Mouse (Mus musculus) lung, embryonic 14.5 days (tissue): ENCODE measurements around the gene Zscan10. TPM values are rescaled to one million over a fixed set of nuclear protein-coding genes. Genes with fewer than 3 reads are reported as not detected.

Experiments
- ATAC-seq: fragments of 200-750 bp; cut with Nextera tagmentation; 2 replicates; pipeline ENCODE4 v1.8.0; 2017; ENCODE audit warnings: mild to moderate bottlenecking, moderate TSS enrichment, moderate library complexity; ENCODE audit not compliant: insufficient read depth
- DNase-seq: peaks from one replicate; pipeline ENCODE4 v3.0.0-alpha.2; 2015
- H3K27ac ChIP-seq: fragments of 300-500 bp; sonication (generic); 2 replicates; pipeline ENCODE4 v1.5.1; 2014; ENCODE audit warnings: low read depth, mild to moderate bottlenecking, moderate library complexity
- H3K27me3 ChIP-seq: fragments of 300-500 bp; sonication (generic); 2 replicates; pipeline ENCODE4 v1.6.1; 2014; ENCODE audit warnings: low read length, control low read depth; ENCODE audit not compliant: insufficient read depth
- H3K36me3 ChIP-seq: fragments of 300-500 bp; sonication (generic); 2 replicates; pipeline ENCODE4 v1.6.1; 2014; ENCODE audit warnings: control low read depth; ENCODE audit not compliant: insufficient read depth
- H3K4me1 ChIP-seq: fragments of 300-500 bp; sonication (generic); 2 replicates; pipeline ENCODE4 v1.6.1; 2014; ENCODE audit warnings: antibody characterized with exemption, control low read depth; ENCODE audit not compliant: insufficient read depth
- H3K4me2 ChIP-seq: fragments of 300-500 bp; sonication (generic); 2 replicates; pipeline ENCODE4 v1.6.1; 2014; ENCODE audit warnings: mild to moderate bottlenecking
- H3K4me3 ChIP-seq: fragments of 300-500 bp; sonication (generic); 2 replicates; pipeline ENCODE4 v1.5.1; 2014; ENCODE audit warnings: low read depth, low read length
- H3K9ac ChIP-seq: fragments of 300-500 bp; sonication (generic); 2 replicates; pipeline ENCODE4 v1.6.1; 2014
- H3K9me3 ChIP-seq: fragments of 300-500 bp; sonication (generic); 2 replicates; pipeline ENCODE4 v1.6.1; 2016; ENCODE audit warnings: low read depth, low read length, control low read depth
- CTCF ChIP-seq: IDR thresholded peaks from 2 replicates; pipeline ENCODE4 v1.5.1; 2016; ENCODE audit warnings: antibody characterized with exemption, low read depth
- WGBS: fragments of 180-500 bp; shearing (Covaris S2); extraction: QIAGEN DNeasy Blood & Tissue Kit; methylation state at CpG from one replicate; pipeline ENCODE4 v1.1.7; 2014; 5-methylcytosine and 5-hydroxymethylcytosine counted together
- polyA plus RNA-seq: library from polyadenylated mRNA; unstranded; fragments of >200 nt; fragmentation: Nextera tagmentation; extraction: Ambion mirVana; gene quantifications from 2 replicates; pipeline ENCODE4 v1.2.1, GENCODE M21; 2014

Zscan10 gene
- polyA plus RNA-seq, 1 experiment from 2014 or later = 0.74 TPM

DNA sequence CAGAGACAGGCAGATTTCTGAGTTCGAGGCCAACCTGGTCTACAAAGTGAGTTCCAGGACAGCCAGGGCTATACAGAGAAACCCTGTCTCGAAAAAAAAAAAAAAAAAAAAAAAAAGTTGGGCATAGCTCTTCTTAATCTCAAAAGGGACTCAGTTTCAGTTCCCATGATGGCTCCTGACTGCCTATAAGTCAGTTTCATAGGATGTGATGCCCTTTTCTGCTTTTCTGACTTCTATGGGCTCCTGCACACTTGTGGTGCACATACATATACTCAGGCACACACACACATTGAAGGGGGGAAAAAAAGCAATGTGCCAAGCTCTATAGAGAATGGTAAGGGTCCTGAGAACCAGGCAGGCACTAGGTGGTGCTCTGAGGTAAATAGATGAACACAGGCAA is 52.7 kb downstream of the Zscan10 start:
- H3K9me3 ChIP-seq = no peaks in the 10 kb centered on the region
- no CpG with 5 or more reads among the region's 2 CpGs for WGBS

DNA sequence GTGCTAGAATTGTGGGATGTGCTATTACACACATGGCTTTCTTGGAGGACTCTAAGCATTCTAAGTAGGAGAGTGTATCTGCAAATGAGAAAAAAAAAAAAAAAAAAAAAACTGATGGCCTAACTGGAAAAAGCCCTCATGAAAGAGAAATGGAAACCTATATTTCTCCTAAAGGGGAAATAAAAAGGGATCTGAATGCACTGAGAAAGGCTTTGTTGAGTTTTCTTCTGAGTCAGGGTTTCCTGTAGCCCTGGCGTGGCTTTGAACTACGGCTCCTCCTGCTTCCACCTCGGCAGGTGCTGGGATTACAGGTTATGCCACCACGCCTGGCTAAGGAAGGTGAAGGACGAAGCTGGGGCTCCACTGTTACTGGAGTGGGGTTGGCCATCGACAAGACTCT is 53.3 kb downstream of the Zscan10 start:
- ATAC-seq (no peak), DNase-seq (no peak)
- H3K4me2 ChIP-seq = no peak overlapping the region
- H3K36me3 ChIP-seq = no peaks in the 10 kb centered on the region
- H3K4me1 ChIP-seq = no peaks in the 10 kb centered on the region
- no peak overlapping the region for H3K4me3 ChIP-seq
- H3K9me3 ChIP-seq = no peaks in the 10 kb centered on the region
- no peaks in the 10 kb centered on the region for H3K27me3 ChIP-seq
- H3K9ac ChIP-seq = no peak overlapping the region
- TF ChIP-seq CTCF = no peak
- WGBS = 54% methylated on average over 6 of the region's 6 CpGs
- no peak overlapping the region for H3K27ac ChIP-seq

More for the DNA sequence above, 52.7 kb downstream of the Zscan10 start:
- H3K4me3 ChIP-seq = no peak overlapping the region
- ATAC-seq = no peak
- no peaks in the 10 kb centered on the region for H3K27me3 ChIP-seq
- H3K4me1 ChIP-seq = no peaks in the 10 kb centered on the region
- no peak overlapping the region for H3K27ac ChIP-seq
- H3K9ac ChIP-seq = no peak overlapping the region
- H3K4me2 ChIP-seq = no peak overlapping the region
- TF ChIP-seq CTCF = no peak
- no peak for DNase-seq
- H3K36me3 ChIP-seq = no peaks in the 10 kb centered on the region

DNA sequence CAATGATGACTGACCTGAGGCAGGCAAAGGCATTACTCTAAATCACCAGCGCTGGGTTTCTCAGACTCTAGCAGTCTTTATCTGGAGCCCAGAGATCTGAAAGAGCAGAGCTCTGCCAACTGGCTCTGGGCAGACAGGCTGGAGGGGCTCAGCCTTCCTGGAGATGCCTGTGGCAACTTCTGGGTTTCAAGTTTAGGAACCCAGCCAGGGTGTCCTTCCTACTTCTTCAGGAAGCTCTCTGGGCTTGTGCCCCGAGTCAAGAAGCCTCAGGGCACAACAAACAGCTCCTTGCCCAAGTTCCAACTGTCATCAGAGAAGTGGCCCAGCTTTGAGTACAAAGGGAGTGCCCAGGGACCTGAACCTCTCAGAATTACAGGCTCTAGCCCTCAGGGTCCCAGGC is 53.8 kb downstream of the Zscan10 start:
- Histone ChIP-seq H3K4me2 (no peak overlapping the region), H3K27me3 (no peaks in the 10 kb centered on the region), H3K9me3 (no peaks in the 10 kb centered on the region), H3K9ac (no peak overlapping the region), H3K4me3 (no peak overlapping the region), H3K4me1 (no peaks in the 10 kb centered on the region), H3K36me3 (no peaks in the 10 kb centered on the region), H3K27ac (no peak overlapping the region)
- no peak for TF ChIP-seq CTCF
- no peak for ATAC-seq
- no peak for DNase-seq
- WGBS = 61% methylated on average over 2 of the region's 2 CpGs

DNA sequence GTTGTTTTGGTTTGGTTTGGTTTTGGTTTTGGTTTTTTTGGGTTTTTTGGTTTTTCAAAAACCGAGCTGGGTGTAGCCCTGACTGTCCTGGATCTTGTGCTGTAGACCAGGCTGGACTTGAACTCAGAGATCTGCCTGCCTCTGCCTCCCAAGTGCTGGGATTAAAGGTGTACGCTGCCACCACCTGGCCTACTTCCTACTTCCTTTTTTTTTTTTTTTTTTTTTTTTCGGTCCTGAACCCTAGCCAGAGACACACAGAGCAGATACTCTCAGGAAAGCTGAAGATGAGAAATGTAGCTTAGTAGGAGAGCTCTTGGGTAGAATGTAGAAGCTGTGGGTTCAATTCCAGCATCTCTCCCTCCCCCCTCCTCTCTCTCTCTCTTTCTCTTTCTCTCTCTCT is 57.8 kb downstream of the Zscan10 start:
- no peak for TF ChIP-seq CTCF
- ATAC-seq (no peak), DNase-seq (no peak)
- no peak overlapping the region for H3K27ac ChIP-seq
- 79% methylated on average over 3 of the region's 3 CpGs for WGBS
- no peak overlapping the region for H3K9ac ChIP-seq
- no peaks in the 10 kb centered on the region for H3K4me1 ChIP-seq
- no peaks in the 10 kb centered on the region for H3K36me3 ChIP-seq
- H3K4me2 ChIP-seq = no peak overlapping the region
- no peaks in the 10 kb centered on the region for H3K9me3 ChIP-seq
- peaks cover 22% of the 10 kb centered on the region for H3K27me3 ChIP-seq
- H3K4me3 ChIP-seq = no peak overlapping the region

DNA sequence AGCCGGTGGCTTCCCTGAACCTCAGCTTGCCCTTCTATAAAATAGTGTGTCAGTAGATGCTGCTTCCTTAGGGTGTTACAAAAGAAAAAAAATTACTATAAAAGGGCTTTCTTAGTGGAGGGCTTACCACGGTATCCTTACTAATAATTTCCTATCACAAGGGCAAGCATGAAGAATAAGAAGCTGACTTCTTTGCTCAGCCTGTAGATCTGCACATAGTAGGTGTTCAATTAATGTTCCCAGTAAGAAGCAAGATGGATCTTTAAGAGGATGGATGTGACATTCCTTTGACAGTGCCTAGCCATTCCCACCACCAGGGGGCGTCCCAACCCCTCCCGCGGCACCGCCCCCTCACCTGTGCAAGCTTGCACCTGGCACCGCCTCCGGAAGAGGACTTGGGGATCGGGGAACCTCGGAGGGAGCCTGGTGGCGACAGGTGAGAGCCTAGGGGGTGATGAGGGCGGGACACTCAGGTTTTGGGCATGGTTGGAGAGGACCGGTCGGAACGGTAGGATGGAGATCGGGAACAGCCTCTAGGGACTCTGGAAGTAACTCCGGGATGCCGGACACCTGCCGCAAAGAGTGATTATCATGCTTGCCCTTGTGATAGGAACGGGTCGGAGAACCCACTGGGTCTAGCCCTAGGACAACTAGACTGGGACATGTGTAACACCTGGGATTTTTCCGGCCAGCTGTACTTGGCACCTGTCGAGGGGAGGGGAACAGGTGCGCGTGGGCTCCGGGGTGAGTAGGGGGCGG is 59.6 kb downstream of the Zscan10 start, which contains the start of gene Bicdl2:
Gene Bicdl2 (plus strand): TSS at position 390 of the 759 bp plus-strand sequence.
- Histone ChIP-seq H3K36me3 (no peaks in the 10 kb centered on the region), H3K4me1 (no peaks in the 10 kb centered on the region), H3K9ac (no peak within 1 kb of the TSS), H3K27me3 (peaks cover 22% of the 10 kb centered on the region), H3K9me3 (no peaks in the 10 kb centered on the region), H3K27ac (no peak within 1 kb of the TSS; the same call in 1 of the 2 replicates), H3K4me2 (peak within 1 kb of the TSS; percentile 49), H3K4me3 (peak within 1 kb of the TSS; percentile 29)
- WGBS = 7% methylated on average over 27 of the region's 27 CpGs
- DNase-seq (peak; percentile 70), ATAC-seq (peak; percentile 64)
- peak; percentile 87 for TF ChIP-seq CTCF

Other genes starting within 250 kb of the Zscan10 start
- not detected in 2 replicates for gene Vmn2r116, start 216.3 kb upstream of the Zscan10 start, polyA plus RNA-seq
- gene Vmn2r117, start 121.2 kb upstream of the Zscan10 start, polyA plus RNA-seq = not detected in 2 replicates
- 21.8 and 24.7 TPM in 2 replicates for gene Zfp213, start 36.6 kb upstream of the Zscan10 start, polyA plus RNA-seq
- 12.3 and 15.6 TPM in 2 replicates for gene Zfp13, start 1.4 kb upstream of the Zscan10 start, polyA plus RNA-seq
- gene Mmp25, start 44.4 kb downstream of the Zscan10 start, polyA plus RNA-seq = 0.31 and 0.86 TPM in 2 replicates
- gene Bicdl2, start 59.6 kb downstream of the Zscan10 start, polyA plus RNA-seq = 1.3 and 1.9 TPM in 2 replicates
- 63.8 and 71.1 TPM in 2 replicates for gene Hcfc1r1, start 72.7 kb downstream of the Zscan10 start, polyA plus RNA-seq
- gene Thoc6, start 73.0 kb downstream of the Zscan10 start, polyA plus RNA-seq = 47.4 and 49.6 TPM in 2 replicates
- gene Tnfrsf12a, start 76.6 kb downstream of the Zscan10 start, polyA plus RNA-seq = 21.6 and 24.0 TPM in 2 replicates
- gene Cldn6, start 78.4 kb downstream of the Zscan10 start, polyA plus RNA-seq = 207 and 219 TPM in 2 replicates
- 5.1 and 6.2 TPM in 2 replicates for gene Cldn9, start 83.2 kb downstream of the Zscan10 start, polyA plus RNA-seq
- 0.17 TPM in 1 of 2 replicates, not detected in the other for gene 1520401A03Rik, start 121.9 kb downstream of the Zscan10 start, polyA plus RNA-seq
- gene Pkmyt1, start 125.5 kb downstream of the Zscan10 start, polyA plus RNA-seq = 68.4 and 79.0 TPM in 2 replicates
- gene Paqr4, start 140.0 kb downstream of the Zscan10 start, polyA plus RNA-seq = 35.8 TPM in 2 replicates
- not detected in 2 replicates for gene Kremen2, start 145.0 kb downstream of the Zscan10 start, polyA plus RNA-seq
- 64.9 and 73.4 TPM in 2 replicates for gene Flywch1, start 170.7 kb downstream of the Zscan10 start, polyA plus RNA-seq
- gene Flywch2, start 185.2 kb downstream of the Zscan10 start, polyA plus RNA-seq = 28.4 and 29.3 TPM in 2 replicates
- 429 and 491 TPM in 2 replicates for gene Srrm2, start 189.7 kb downstream of the Zscan10 start, polyA plus RNA-seq
- gene Elob, start 228.3 kb downstream of the Zscan10 start, polyA plus RNA-seq = 1,057 and 1,075 TPM in 2 replicates
- not detected in 2 replicates for gene Prss33, start 235.2 kb downstream of the Zscan10 start, polyA plus RNA-seq
- not detected in 2 replicates for gene Prss32, start 243.0 kb downstream of the Zscan10 start, polyA plus RNA-seq
- 1.0 and 1.4 TPM in 2 replicates for gene Prss41, start 243.3 kb downstream of the Zscan10 start, polyA plus RNA-seq